Mouse (Mus musculus) limb, embryonic 13.5 days (tissue): ENCODE data around the gene Rnh1. TPM values are rescaled to one million over a fixed set of nuclear protein-coding genes. Genes with fewer than 3 reads are reported as not detected.

Source experiments
- ATAC-seq: fragments of 200-750 bp; cut with Nextera tagmentation; 2 replicates; pipeline ENCODE4 v1.8.0; 2017; ENCODE audit warnings: low read depth, moderate number of reproducible peaks, moderate TSS enrichment; ENCODE audit not compliant: low FRiP score
- H3K27ac ChIP-seq: fragments of 300-500 bp; sonication (generic); 2 replicates; pipeline ENCODE4 v1.5.1; 2015; ENCODE audit warnings: inconsistent platforms, mild to moderate bottlenecking, moderate library complexity
- H3K27me3 ChIP-seq: fragments of 300-500 bp; sonication (generic); 2 replicates; pipeline ENCODE4 v1.6.1; 2015; ENCODE audit warnings: mild to moderate bottlenecking, inconsistent platforms
- H3K36me3 ChIP-seq: fragments of 300-500 bp; sonication (generic); 2 replicates; pipeline ENCODE4 v1.6.1; 2015; ENCODE audit warnings: inconsistent platforms, mild to moderate bottlenecking, moderate library complexity
- H3K4me1 ChIP-seq: fragments of 300-500 bp; sonication (generic); 2 replicates; pipeline ENCODE4 v1.6.1; 2015; ENCODE audit warnings: inconsistent platforms
- H3K4me2 ChIP-seq: fragments of 300-500 bp; sonication (generic); replicated peaks from 2 replicates; pipeline ENCODE4 v1.6.1; 2015; ENCODE audit warnings: inconsistent platforms, mild to moderate bottlenecking, moderate library complexity
- H3K4me3 ChIP-seq: fragments of 300-500 bp; sonication (generic); 2 replicates; pipeline ENCODE4 v1.5.1; 2015; ENCODE audit warnings: moderate library complexity, mild to moderate bottlenecking, inconsistent platforms
- H3K9ac ChIP-seq: fragments of 300-500 bp; sonication (generic); 2 replicates; pipeline ENCODE4 v1.6.1; 2015; ENCODE audit warnings: mild to moderate bottlenecking, inconsistent platforms
- H3K9me3 ChIP-seq: fragments of 300-500 bp; sonication (generic); 2 replicates; pipeline ENCODE4 v1.6.1; 2016; ENCODE audit warnings: inconsistent platforms
- WGBS: fragments of 180-500 bp; shearing (Covaris S2); methylation state at CpG from one replicate; pipeline ENCODE4 v1.1.7; 2015; 5-methylcytosine and 5-hydroxymethylcytosine counted together
- polyA plus RNA-seq: library from polyadenylated mRNA; unstranded; fragments of >200 nt; fragmentation: Nextera tagmentation; extraction: Ambion mirVana; gene quantifications from 2 replicates; pipeline ENCODE4 v1.2.1, GENCODE M21; 2015

Rnh1 gene
- polyA plus RNA-seq = 112 and 118 TPM in 2 replicates

DNA sequence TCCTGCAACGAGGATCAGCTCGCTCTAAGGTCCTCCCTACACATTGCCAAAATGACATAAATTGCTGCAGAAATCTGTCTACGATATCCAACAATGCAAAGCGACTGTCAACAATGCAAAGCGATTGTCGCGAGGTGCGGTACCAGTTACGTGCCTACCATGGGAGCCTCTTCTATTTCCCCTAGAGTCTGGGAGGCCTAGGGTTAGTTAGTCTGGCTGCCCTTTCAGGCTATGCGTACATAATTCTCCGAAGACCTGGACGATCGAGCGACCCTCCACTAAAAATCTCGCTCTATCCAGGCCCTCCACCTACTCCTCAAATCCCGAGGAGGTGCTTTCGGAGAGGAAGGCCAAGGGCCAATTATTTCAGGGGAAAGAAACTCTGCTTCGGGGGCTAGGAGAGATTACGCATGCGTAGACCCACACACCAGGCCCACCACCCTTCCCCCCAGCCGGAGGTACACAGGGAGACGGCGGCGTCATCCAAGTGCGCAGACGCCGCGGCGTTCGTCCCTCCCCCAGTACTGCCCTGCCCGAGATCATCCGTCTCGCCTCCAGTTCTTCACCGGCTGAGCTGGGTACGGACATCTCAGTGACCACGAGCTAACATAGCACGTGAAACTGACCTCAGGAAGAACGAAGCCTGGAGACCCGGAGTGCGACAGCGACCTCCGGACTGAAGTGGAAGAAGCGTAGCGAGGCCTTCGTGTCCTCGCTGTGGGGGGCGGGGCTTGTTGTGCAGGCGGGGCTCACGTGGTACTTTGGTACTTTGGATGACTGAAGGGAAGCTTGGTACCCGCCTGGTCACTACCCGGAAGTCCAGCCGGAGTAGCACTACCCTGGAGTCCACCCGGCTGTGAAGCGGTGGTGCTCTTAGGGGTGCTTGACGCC is at the start of gene Rnh1:
Rnh1 (minus strand) TSS at position 742 of the 891 bp plus-strand sequence.
- Histone ChIP-seq H3K4me1 (peaks cover 27% of the 10 kb centered on the region), H3K9ac (peak within 1 kb of the TSS; percentile 73), H3K36me3 (no peaks in the 10 kb centered on the region), H3K9me3 (no peaks in the 10 kb centered on the region), H3K27me3 (no peaks in the 10 kb centered on the region), H3K4me3 (peak within 1 kb of the TSS; percentile 50), H3K27ac (peak within 1 kb of the TSS; percentile 85), H3K4me2 (peak within 1 kb of the TSS; percentile 69)
- ATAC-seq = peak; percentile 98
- WGBS = 3% methylated on average over 55 of the region's 55 CpGs

GRCm38 (mm10) chr7:141222126-141222467 is 49.4 kb upstream of the Rnh1 start:
- H3K4me3 ChIP-seq = peak overlapping the region; percentile 64
- no peaks in the 10 kb centered on the region for H3K27me3 ChIP-seq
- no peaks in the 10 kb centered on the region for H3K9me3 ChIP-seq
- peaks cover 22% of the 10 kb centered on the region for H3K36me3 ChIP-seq
- H3K4me1 ChIP-seq = peaks cover 29% of the 10 kb centered on the region
- no peak for ATAC-seq
- H3K27ac ChIP-seq = peak overlapping the region; percentile 90
- peak overlapping the region; percentile 92 for H3K4me2 ChIP-seq
- WGBS = 5% methylated on average over 8 of the region's 8 CpGs
- H3K9ac ChIP-seq = peak overlapping the region; percentile 21; the same call in 1 of the 2 replicates

GRCm38 (mm10) chr7:141221249-141222125 is 48.8 kb upstream of the Rnh1 start:
- Histone ChIP-seq H3K4me1 (peaks cover 35% of the 10 kb centered on the region), H3K36me3 (peaks cover 22% of the 10 kb centered on the region), H3K4me2 (peak overlapping the region; percentile 92), H3K9ac (peak overlapping the region; percentile 78), H3K27ac (peak overlapping the region; percentile 90), H3K4me3 (peak overlapping the region; percentile 64), H3K27me3 (no peaks in the 10 kb centered on the region), H3K9me3 (no peaks in the 10 kb centered on the region)
- 3% methylated on average over 44 of the region's 44 CpGs for WGBS
- ATAC-seq = peak; percentile 97

DNA sequence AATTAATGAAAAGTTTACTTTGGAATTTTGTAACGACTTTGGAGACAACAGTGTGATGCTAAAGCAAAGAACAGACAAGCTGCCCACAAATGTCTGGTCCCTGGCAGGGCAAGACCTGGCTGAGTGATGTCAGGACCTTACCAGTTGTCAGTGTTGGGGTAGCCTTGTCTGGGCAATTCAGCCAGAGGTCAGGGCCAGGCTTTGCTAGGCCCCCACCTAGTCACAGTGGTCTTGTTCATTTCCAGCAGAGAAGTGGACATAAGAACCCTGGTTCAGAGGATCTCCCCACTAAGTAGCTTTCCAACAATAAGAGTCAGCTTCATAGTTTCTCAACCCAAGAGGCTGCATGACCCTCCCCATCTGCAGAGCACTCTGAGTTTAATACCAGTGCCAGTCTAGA is 47.7 kb upstream of the Rnh1 start:
- no peak for ATAC-seq
- H3K9me3 ChIP-seq = no peaks in the 10 kb centered on the region
- H3K4me3 ChIP-seq = peak overlapping the region; percentile 64
- WGBS = 67% methylated on average over 1 of the region's 1 CpGs
- H3K27ac ChIP-seq = peak overlapping the region; percentile 90; the same call in 1 of the 2 replicates
- peak overlapping the region; percentile 78 for H3K9ac ChIP-seq
- peak overlapping the region; percentile 92 for H3K4me2 ChIP-seq
- H3K36me3 ChIP-seq = peaks cover 22% of the 10 kb centered on the region
- H3K27me3 ChIP-seq = no peaks in the 10 kb centered on the region
- peaks cover 40% of the 10 kb centered on the region for H3K4me1 ChIP-seq

GRCm38 (mm10) chr7:141219558-141220099 is 47.0 kb upstream of the Rnh1 start:
- no peak overlapping the region; the same call in 1 of the 2 replicates for H3K9ac ChIP-seq
- 89% methylated on average over 1 of the region's 1 CpGs for WGBS
- no peak for ATAC-seq
- no peaks in the 10 kb centered on the region for H3K9me3 ChIP-seq
- H3K4me1 ChIP-seq = peaks cover 45% of the 10 kb centered on the region
- no peak overlapping the region for H3K27ac ChIP-seq
- H3K4me3 ChIP-seq = no peak overlapping the region
- peaks cover 22% of the 10 kb centered on the region for H3K36me3 ChIP-seq
- H3K4me2 ChIP-seq = peak overlapping the region; percentile 92; the same call in 1 of the 2 replicates
- H3K27me3 ChIP-seq = no peaks in the 10 kb centered on the region

- no peak overlapping the region for H3K4me3 ChIP-seq
- H3K4me2 ChIP-seq = no peak overlapping the region
- no peaks in the 10 kb centered on the region for H3K27me3 ChIP-seq
- WGBS = 80% methylated on average over 5 of the region's 5 CpGs
- H3K27ac ChIP-seq = no peak overlapping the region
- no peaks in the 10 kb centered on the region for H3K9me3 ChIP-seq
- no peak overlapping the region for H3K9ac ChIP-seq
- H3K4me1 ChIP-seq = peaks cover 46% of the 10 kb centered on the region
- ATAC-seq = no peak
- H3K36me3 ChIP-seq = peaks cover 22% of the 10 kb centered on the region
These were observed 46.0 kb upstream of the Rnh1 start for GRCm38 (mm10) chr7:141218557-141219133.

- Histone ChIP-seq H3K4me2 (no peak overlapping the region), H3K4me1 (peaks cover 46% of the 10 kb centered on the region), H3K27ac (no peak overlapping the region), H3K4me3 (no peak overlapping the region), H3K9me3 (no peaks in the 10 kb centered on the region), H3K9ac (peak overlapping the region; percentile 45), H3K27me3 (no peaks in the 10 kb centered on the region), H3K36me3 (peaks cover 22% of the 10 kb centered on the region)
- no peak for ATAC-seq
- WGBS = 80% methylated on average over 3 of the region's 3 CpGs
These were observed 45.5 kb upstream of the Rnh1 start for GRCm38 (mm10) chr7:141218141-141218540.

DNA sequence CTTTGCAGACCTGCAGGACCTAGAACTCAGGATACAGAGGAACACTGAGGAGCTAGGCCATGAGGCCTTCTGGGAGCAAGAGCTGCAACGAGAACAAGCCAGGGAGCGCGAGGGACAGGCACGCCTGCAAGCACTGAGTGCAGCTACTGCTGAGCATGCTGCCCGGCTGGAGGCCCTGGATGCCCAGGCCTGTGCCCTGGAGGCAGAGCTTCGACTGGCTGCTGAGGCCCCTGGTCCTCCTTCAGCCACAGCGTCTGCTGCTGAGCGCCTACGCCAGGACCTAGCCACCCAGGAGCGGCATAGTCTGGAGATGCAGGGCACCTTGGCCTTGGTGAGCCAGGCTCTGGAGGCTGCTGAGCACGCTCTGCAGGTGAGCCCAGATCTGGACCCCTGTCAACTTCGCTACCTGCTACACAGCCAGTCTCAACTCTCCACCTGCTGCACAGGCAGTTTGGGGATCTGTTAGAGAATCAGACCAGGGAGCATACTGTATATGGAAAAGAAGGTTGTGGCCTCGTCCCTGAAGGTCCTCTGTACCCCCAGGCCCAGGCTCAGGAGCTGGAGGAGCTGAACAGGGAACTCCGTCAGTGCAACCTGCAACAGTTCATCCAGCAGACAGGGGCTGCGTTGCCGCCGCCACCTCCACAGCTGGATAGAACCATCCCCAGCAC is 44.8 kb upstream of the Rnh1 start:
- peaks cover 41% of the 10 kb centered on the region for H3K4me1 ChIP-seq
- 88% methylated on average over 17 of the region's 17 CpGs for WGBS
- no peak overlapping the region for H3K27ac ChIP-seq

DNA sequence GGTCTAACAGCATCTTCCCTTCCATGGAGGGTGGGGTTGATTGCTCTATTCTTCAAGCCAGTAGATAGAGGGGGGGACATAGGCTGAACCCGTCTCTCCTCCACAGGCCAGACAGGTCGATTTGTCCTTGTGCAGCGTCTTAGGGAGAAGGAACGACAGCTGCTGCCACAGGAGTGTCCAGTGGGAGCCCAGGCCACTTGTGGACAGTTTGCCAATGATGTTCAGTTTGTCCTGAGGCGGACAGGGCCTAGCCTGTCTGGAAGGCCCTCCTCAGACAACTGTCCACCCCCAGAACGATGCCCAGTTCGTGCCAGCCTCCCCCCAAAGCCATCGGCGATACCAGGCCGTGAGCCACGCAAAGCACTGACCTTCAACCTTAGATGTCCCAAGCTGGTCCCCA is 44.2 kb upstream of the Rnh1 start:
- WGBS = 90% methylated on average over 11 of the region's 11 CpGs
- Histone ChIP-seq H3K4me3 (peak overlapping the region; percentile 69), H3K36me3 (peaks cover 22% of the 10 kb centered on the region), H3K27ac (0 out of 2 replicates have a peak overlapping the region, but pooled peaks have one; percentile 74), H3K4me1 (peaks cover 36% of the 10 kb centered on the region), H3K27me3 (no peaks in the 10 kb centered on the region), H3K4me2 (peak overlapping the region; percentile 89), H3K9ac (peak overlapping the region; percentile 73), H3K9me3 (no peaks in the 10 kb centered on the region)
- no peak for ATAC-seq

More for the DNA sequence above, 44.8 kb upstream of the Rnh1 start:
- H3K36me3 ChIP-seq = peaks cover 22% of the 10 kb centered on the region
- no peak overlapping the region; the same call in 1 of the 2 replicates for H3K4me3 ChIP-seq
- peak overlapping the region; percentile 73 for H3K9ac ChIP-seq
- H3K9me3 ChIP-seq = no peaks in the 10 kb centered on the region
- no peaks in the 10 kb centered on the region for H3K27me3 ChIP-seq
- H3K4me2 ChIP-seq = peak overlapping the region; percentile 89
- ATAC-seq = no peak

DNA sequence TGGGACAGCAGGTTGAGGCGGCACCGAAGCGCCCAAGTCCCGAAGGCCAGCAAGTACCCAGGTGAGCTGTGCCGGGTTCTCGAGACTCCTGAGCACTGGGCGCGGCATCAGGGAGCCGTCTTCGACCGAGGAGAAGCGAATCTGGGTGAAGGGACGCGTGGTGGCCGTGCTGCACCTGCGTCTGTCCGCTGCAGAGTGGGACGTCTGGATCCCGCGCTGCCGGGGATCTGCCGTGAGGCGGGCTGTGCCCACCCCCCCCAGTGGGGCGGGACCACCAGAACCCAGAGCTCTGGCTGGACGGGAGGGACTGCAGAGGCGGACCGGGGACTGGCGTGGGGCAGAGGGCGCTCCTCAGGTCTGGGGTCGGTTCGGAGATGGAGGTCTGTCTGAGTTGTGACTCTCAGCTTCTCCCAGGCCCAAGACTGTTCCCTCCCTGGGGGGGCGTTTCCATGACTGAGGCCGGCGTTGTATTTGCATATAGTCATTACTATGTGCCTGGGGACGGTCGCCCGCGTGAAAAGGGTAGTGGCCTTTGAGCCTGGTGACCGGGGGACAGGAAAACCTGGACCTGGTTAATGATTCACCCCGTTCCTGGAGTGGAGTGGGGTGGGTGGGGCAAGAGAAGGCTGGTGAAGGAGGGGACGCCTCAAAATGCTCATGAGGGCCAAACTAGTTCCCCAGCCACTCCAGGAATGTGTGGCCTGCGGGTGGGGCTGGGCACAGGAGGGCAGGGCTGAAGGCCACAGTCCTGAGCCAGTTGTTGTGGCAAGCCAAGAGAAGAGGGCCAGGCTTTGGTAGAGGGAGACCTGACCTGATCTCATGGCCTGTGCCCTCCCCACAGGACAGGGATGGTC is 43.5 kb upstream of the Rnh1 start:
- Histone ChIP-seq H3K27me3 (no peaks in the 10 kb centered on the region), H3K9ac (peak overlapping the region; percentile 73), H3K4me1 (peaks cover 33% of the 10 kb centered on the region), H3K36me3 (peaks cover 22% of the 10 kb centered on the region), H3K9me3 (no peaks in the 10 kb centered on the region), H3K27ac (peak overlapping the region; percentile 74), H3K4me2 (peak overlapping the region; percentile 89), H3K4me3 (peak overlapping the region; percentile 69)
- under 1% methylated on average over 42 of the region's 42 CpGs for WGBS
- ATAC-seq = peak; percentile 78
